Mouse (Mus musculus): ENCODE measurements around the gene 9230112D13Rik.

Gene 9230112D13Rik

DNA sequence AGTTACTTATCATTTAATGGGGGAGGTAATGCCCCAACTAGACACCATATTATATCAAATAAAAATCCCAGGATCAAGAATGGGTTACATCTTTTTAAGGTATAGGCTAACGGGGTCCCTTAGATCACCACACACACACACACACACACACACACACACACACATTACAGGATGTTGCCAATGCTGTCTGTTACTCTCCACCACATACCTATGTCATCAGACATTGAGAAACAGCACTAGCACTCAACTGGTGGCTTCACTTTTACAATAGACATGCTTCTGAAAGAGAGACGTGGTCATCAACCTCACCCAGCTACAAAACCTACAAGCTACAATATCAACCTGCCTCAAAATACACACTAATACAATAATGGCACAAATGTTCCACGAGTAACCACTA is 28.9 kb downstream of the 9230112D13Rik start:
- no peak for DNase-seq

GRCm38 (mm10) chr14:34492688-34493087 is 29.9 kb downstream of the 9230112D13Rik start:
- no peak for DNase-seq

DNA sequence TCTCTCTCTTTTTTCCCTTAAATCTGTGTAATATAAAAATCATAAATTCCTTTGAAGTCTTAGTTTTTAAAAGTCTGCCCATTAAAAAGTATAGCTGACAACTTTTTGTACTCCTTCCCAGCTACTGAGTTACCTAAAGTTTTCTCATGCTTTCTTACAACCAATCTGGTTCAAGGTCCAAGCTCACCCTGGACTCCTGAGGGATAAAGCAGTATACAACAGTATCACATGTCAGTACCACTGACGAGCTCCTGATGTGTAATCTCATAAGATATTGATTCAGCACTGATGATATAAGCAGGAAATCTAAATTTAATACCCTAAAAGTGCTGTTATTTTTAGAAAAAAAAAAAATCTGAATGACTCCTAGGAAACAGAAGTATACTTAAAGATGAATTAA is 31.6 kb downstream of the 9230112D13Rik start:
- no peak for DNase-seq

GRCm38 (mm10) chr14:34489928-34490327 is 32.7 kb downstream of the 9230112D13Rik start:
- no peak for DNase-seq

DNA sequence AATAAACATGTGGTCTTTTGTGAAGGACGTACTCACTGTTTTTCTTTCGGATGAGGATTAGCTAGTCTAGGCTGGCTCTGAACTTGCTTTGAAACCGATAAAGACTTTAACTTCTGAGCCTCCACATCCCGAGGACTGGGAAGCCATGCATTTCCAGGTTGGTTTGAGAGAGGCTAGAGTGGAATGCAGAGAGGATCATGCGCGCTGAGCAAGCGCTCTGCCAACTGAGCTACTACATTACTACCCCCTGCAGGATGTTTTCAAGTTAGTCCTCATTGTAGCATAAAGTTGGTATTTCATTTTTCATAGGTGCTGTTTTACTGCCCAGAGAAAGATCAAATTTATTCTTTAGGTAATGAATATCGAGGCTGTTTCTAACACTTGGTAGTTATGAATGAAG is 36.4 kb downstream of the 9230112D13Rik start:
- no peak for DNase-seq

GRCm38 (mm10) chr14:34483469-34484341 is 38.9 kb downstream of the 9230112D13Rik start:
- DNase-seq, result no peak

DNA sequence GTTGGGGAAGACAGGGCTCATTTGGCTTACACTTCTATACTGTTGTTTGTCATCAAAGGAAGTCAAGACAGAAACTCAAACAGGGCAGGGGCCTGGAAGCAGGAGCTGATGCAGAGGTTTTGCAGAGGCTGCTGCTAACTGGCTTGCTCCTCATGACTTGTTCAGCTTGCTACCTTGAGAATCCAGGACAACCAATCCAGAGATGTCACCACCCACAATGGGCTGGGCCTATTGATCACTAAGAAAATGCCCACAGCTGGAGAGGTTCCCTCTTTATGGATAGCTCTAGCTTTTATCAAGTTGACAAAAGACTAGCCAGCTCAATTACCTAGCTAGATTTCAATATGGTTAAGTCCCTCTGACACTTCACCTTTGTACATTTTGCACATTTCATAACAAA is 51.0 kb downstream of the 9230112D13Rik start:
- no peak for DNase-seq

GRCm38 (mm10) chr14:34466291-34466690 is 56.3 kb downstream of the 9230112D13Rik start:
- DNase-seq, result no peak
